Mouse (Mus musculus) forebrain, embryonic 16.5 days (tissue): ENCODE measurements around the gene Pfkm. TPM values are rescaled to one million over a fixed set of nuclear protein-coding genes. Genes with fewer than 3 reads are reported as not detected.

Experiments used
- ATAC-seq: fragments of 200-750 bp; cut with Nextera tagmentation; 2 replicates; pipeline ENCODE4 v1.8.0; 2017; ENCODE audit warnings: mild to moderate bottlenecking, moderate library complexity
- H3K27ac ChIP-seq: fragments of 300-500 bp; sonication (generic); 2 replicates; pipeline ENCODE4 v1.5.1; 2014; ENCODE audit warnings: low read length, control low read depth
- H3K27me3 ChIP-seq: fragments of 300-500 bp; sonication (generic); replicated peaks from 2 replicates; pipeline ENCODE4 v1.6.1; 2014; ENCODE audit warnings: low read length; ENCODE audit not compliant: control insufficient read depth, insufficient read depth
- H3K36me3 ChIP-seq: fragments of 300-500 bp; sonication (generic); 2 replicates; pipeline ENCODE4 v1.6.1; 2014; ENCODE audit not compliant: control insufficient read depth, insufficient read depth
- H3K4me1 ChIP-seq: fragments of 300-500 bp; sonication (generic); replicated peaks from 2 replicates; pipeline ENCODE4 v1.6.1; 2014; ENCODE audit warnings: low read length; ENCODE audit not compliant: control insufficient read depth, insufficient read depth
- H3K4me2 ChIP-seq: fragments of 300-500 bp; sonication (generic); 2 replicates; pipeline ENCODE4 v1.6.1; 2014; ENCODE audit warnings: mild to moderate bottlenecking, low read length, control low read depth
- H3K4me3 ChIP-seq: fragments of 300-500 bp; sonication (generic); replicated peaks from 2 replicates; pipeline ENCODE4 v1.5.1; 2014; ENCODE audit warnings: mild to moderate bottlenecking, low read length, control low read depth
- H3K9ac ChIP-seq: fragments of 300-500 bp; sonication (generic); replicated peaks from 2 replicates; pipeline ENCODE4 v1.6.1; 2014; ENCODE audit warnings: low read depth, low read length, control low read depth
- H3K9me3 ChIP-seq: fragments of 300-500 bp; sonication (generic); 2 replicates; pipeline ENCODE4 v1.6.1; 2016; ENCODE audit warnings: low read length; ENCODE audit not compliant: control insufficient read depth
- WGBS: fragments of 180-500 bp; shearing (Covaris S2); extraction: QIAGEN DNeasy Blood & Tissue Kit; methylation state at CpG from one replicate; pipeline ENCODE4 v1.1.7; 2014; 5-methylcytosine and 5-hydroxymethylcytosine counted together
- polyA plus RNA-seq: library from polyadenylated mRNA; unstranded; fragments of >200 nt; fragmentation: Nextera tagmentation; extraction: Ambion mirVana; gene quantifications from 2 replicates; pipeline ENCODE4 v1.2.1, GENCODE M21; 2015

The Pfkm gene
- polyA plus RNA-seq, 1 experiment from 2014 or later, result 97.0 TPM

- no peak for ATAC-seq
- WGBS, result 76% methylated on average over 4 of the region's 4 CpGs
Observed at GRCm38 (mm10) chr15:98155944-98156343, 63.6 kb downstream of the Pfkm start.

DNA sequence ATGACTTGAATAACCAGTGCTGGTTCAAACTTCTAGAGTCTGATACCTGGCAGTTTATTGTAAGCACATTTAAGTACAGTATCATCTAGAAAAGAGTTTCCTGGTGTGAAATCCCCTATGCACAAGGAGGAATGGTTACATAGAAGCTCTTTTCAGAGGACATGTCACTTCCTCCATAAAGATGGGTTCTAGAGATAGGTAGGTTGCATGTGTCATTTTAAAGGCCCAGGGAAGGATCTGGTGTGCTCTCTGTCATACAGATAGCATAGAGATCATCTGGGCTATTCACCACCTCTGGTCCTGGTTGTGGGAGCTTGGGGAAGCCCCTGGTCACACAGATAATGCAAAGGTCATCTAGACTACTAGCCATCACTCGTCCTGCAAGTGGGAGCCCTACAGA is 64.9 kb downstream of the Pfkm start:
- WGBS, result 86% methylated on average over 1 of the region's 1 CpGs
- Histone ChIP-seq H3K4me1 (no peaks in the 10 kb centered on the region), H3K4me3 (no peak overlapping the region), H3K36me3 (no peaks in the 10 kb centered on the region), H3K27me3 (no peaks in the 10 kb centered on the region), H3K27ac (no peak overlapping the region), H3K9ac (no peak overlapping the region), H3K4me2 (no peak overlapping the region), H3K9me3 (no peaks in the 10 kb centered on the region)
- ATAC-seq, result no peak

More at GRCm38 (mm10) chr15:98155944-98156343, 63.6 kb downstream of the Pfkm start:
- no peak overlapping the region for H3K4me2 ChIP-seq
- H3K4me1 ChIP-seq, result no peaks in the 10 kb centered on the region
- H3K9me3 ChIP-seq, result no peaks in the 10 kb centered on the region
- no peaks in the 10 kb centered on the region for H3K27me3 ChIP-seq
- H3K36me3 ChIP-seq, result no peaks in the 10 kb centered on the region
- no peak overlapping the region for H3K27ac ChIP-seq
- no peak overlapping the region for H3K4me3 ChIP-seq
- no peak overlapping the region for H3K9ac ChIP-seq

GRCm38 (mm10) chr15:98161026-98161805 is 68.8 kb downstream of the Pfkm start:
- H3K9ac ChIP-seq, result no peak overlapping the region
- 53% methylated on average over 19 of the region's 19 CpGs for WGBS

GRCm38 (mm10) chr15:98162561-98162960 is 70.2 kb downstream of the Pfkm start:
- Histone ChIP-seq H3K9me3 (no peaks in the 10 kb centered on the region), H3K27ac (no peak overlapping the region), H3K4me2 (no peak overlapping the region), H3K27me3 (no peaks in the 10 kb centered on the region), H3K36me3 (no peaks in the 10 kb centered on the region), H3K4me1 (peaks cover 7% of the 10 kb centered on the region), H3K9ac (no peak overlapping the region), H3K4me3 (no peak overlapping the region)
- no peak for ATAC-seq
- 88% methylated on average over 4 of the region's 4 CpGs for WGBS

More at GRCm38 (mm10) chr15:98161026-98161805, 68.8 kb downstream of the Pfkm start:
- no peak overlapping the region for H3K27ac ChIP-seq
- no peaks in the 10 kb centered on the region for H3K9me3 ChIP-seq
- no peak overlapping the region for H3K4me3 ChIP-seq
- no peaks in the 10 kb centered on the region for H3K27me3 ChIP-seq
- H3K4me1 ChIP-seq, result no peaks in the 10 kb centered on the region
- H3K4me2 ChIP-seq, result no peak overlapping the region
- H3K36me3 ChIP-seq, result no peaks in the 10 kb centered on the region
- ATAC-seq, result no peak

DNA sequence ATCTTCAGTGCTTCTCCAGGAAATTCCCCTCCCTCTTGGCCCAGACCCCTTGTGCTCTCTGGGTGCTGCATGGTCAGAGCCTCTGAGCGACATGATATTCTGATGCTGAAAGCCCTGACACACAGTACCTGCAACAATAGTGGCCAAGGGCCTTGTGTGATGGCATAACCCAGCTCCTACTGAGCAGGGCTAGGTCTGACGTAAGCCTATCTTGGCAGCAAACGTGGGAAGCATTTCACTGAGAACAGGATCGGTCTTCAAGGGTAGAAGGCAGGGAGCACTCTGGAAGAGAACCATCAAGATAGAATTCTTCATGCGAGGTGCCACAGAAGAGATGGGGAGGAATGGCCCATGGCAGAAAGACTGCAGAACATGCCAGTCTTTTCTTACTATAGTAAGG is 73.1 kb downstream of the Pfkm start, which contains the start of gene Asb8:
Gene Asb8 (minus strand): TSS at position 101 of the 400 bp plus-strand sequence.
- Histone ChIP-seq H3K4me2 (no peak within 1 kb of the TSS), H3K4me3 (no peak within 1 kb of the TSS; the same call in 1 of the 2 replicates), H3K4me1 (peaks cover 24% of the 10 kb centered on the region), H3K9ac (no peak within 1 kb of the TSS), H3K27ac (no peak within 1 kb of the TSS), H3K27me3 (peaks cover 5% of the 10 kb centered on the region), H3K36me3 (no peaks in the 10 kb centered on the region), H3K9me3 (no peaks in the 10 kb centered on the region)
- ATAC-seq, result no peak
- 82% methylated on average over 5 of the region's 5 CpGs for WGBS

DNA sequence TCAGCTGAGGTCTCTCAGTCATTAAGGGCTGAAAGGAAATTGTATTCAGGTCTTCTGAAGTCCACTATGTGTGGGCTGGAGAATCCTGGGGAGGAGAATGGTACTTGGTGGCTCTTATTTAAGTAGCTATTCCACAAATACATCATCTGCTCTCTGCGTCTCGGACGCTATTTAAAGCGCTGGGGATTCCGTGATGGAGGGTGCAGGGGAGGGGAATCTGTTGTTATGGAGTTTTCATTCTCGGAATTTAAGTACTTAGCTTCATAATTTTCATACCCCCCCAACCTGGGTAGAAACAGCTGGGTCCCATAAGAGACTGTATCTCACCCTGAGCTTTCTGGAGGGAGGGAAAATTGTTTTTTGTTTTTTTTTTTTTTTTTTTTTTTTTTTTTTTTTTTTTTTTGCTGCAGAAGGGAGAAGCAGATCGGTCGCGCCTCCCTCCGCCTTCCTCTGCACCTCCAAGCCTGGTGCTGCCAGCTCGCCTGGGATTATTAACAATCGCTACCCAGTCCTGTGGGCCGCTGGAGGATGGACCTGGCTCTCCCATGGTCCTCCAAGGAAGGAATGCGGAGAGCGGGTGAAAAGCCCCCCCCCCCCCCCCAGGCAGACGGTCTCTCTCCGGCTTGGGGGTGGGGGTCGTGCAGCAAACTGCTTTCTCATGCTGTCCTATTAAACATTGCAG is 74.7 kb downstream of the Pfkm start, which contains the start of gene Ccdc184:
Gene Ccdc184 (plus strand): TSS at position 196 of the 682 bp plus-strand sequence.
- H3K4me2 ChIP-seq, result peak within 1 kb of the TSS; percentile 82
- peaks cover 24% of the 10 kb centered on the region for H3K4me1 ChIP-seq
- H3K27ac ChIP-seq, result peak within 1 kb of the TSS; percentile 96
- H3K27me3 ChIP-seq, result peaks cover 5% of the 10 kb centered on the region
- peak; percentile 77 for ATAC-seq
- WGBS, result 1% methylated on average over 16 of the region's 18 CpGs
- no peaks in the 10 kb centered on the region for H3K36me3 ChIP-seq
- no peaks in the 10 kb centered on the region for H3K9me3 ChIP-seq
- peak within 1 kb of the TSS; percentile 82 for H3K9ac ChIP-seq
- peak within 1 kb of the TSS; percentile 73 for H3K4me3 ChIP-seq

GRCm38 (mm10) chr15:98167645-98168621 is 75.5 kb downstream of the Pfkm start:
- H3K27ac ChIP-seq, result peak overlapping the region; percentile 96
- peak overlapping the region; percentile 82 for H3K4me2 ChIP-seq
- H3K36me3 ChIP-seq, result no peaks in the 10 kb centered on the region
- H3K4me1 ChIP-seq, result peaks cover 24% of the 10 kb centered on the region
- ATAC-seq, result peak; percentile 97
- under 1% methylated on average over 69 of the region's 69 CpGs for WGBS
- H3K27me3 ChIP-seq, result peaks cover 5% of the 10 kb centered on the region
- peak overlapping the region; percentile 82 for H3K9ac ChIP-seq
- no peaks in the 10 kb centered on the region for H3K9me3 ChIP-seq
- peak overlapping the region; percentile 73 for H3K4me3 ChIP-seq

- Histone ChIP-seq H3K9ac (peak overlapping the region; percentile 82), H3K4me1 (peaks cover 24% of the 10 kb centered on the region), H3K9me3 (no peaks in the 10 kb centered on the region), H3K27me3 (peaks cover 5% of the 10 kb centered on the region), H3K4me2 (peak overlapping the region; percentile 82), H3K27ac (no peak overlapping the region), H3K36me3 (no peaks in the 10 kb centered on the region), H3K4me3 (peak overlapping the region; percentile 73)
- ATAC-seq, result no peak
- 10% methylated on average over 19 of the region's 19 CpGs for WGBS
Observed at GRCm38 (mm10) chr15:98168622-98169004, 76.2 kb downstream of the Pfkm start.
